Mouse (Mus musculus): ENCODE results near the gene Rpl36a. TPM values are rescaled to one million over a fixed set of nuclear protein-coding genes. Genes with fewer than 3 reads are reported as not detected.

Rpl36a gene
- polyA plus RNA-seq, 1 experiment from 2014 or later = 228 TPM

Other genes starting within 250 kb of the Rpl36a start
- 17.1 and 17.4 TPM in 2 replicates for gene Drp2, start 181.1 kb upstream of the Rpl36a start, polyA plus RNA-seq (2015; fragmentation: Nextera tagmentation; extraction: Ambion mirVana)
- not detected in 2 replicates for gene Taf7l, start 109.2 kb upstream of the Rpl36a start, polyA plus RNA-seq (2015; fragmentation: Nextera tagmentation; extraction: Ambion mirVana)
- 48.6 and 51.6 TPM in 2 replicates for gene Timm8a1, start 43.8 kb upstream of the Rpl36a start, polyA plus RNA-seq (2015; fragmentation: Nextera tagmentation; extraction: Ambion mirVana)
- 0.94 and 1.0 TPM in 2 replicates for gene Btk, start 2.1 kb upstream of the Rpl36a start, polyA plus RNA-seq (2015; fragmentation: Nextera tagmentation; extraction: Ambion mirVana)
- gene Gla, start 15.5 kb downstream of the Rpl36a start, polyA plus RNA-seq (2015; fragmentation: Nextera tagmentation; extraction: Ambion mirVana) = 3.4 and 4.2 TPM in 2 replicates
- gene Hnrnph2, start 15.5 kb downstream of the Rpl36a start, polyA plus RNA-seq (2015; fragmentation: Nextera tagmentation; extraction: Ambion mirVana) = 154 and 171 TPM in 2 replicates
- 5.6 and 5.7 TPM in 2 replicates for gene Armcx4, start 100.9 kb downstream of the Rpl36a start, polyA plus RNA-seq (2015; fragmentation: Nextera tagmentation; extraction: Ambion mirVana)
- gene Armcx1, start 132.3 kb downstream of the Rpl36a start, polyA plus RNA-seq (2015; fragmentation: Nextera tagmentation; extraction: Ambion mirVana) = 88.0 and 88.5 TPM in 2 replicates
- gene Armcx6, start 165.8 kb downstream of the Rpl36a start, polyA plus RNA-seq (2015; fragmentation: Nextera tagmentation; extraction: Ambion mirVana) = 32.5 and 33.8 TPM in 2 replicates
- 73.3 and 80.0 TPM in 2 replicates for gene Armcx3, start 170.9 kb downstream of the Rpl36a start, polyA plus RNA-seq (2015; fragmentation: Nextera tagmentation; extraction: Ambion mirVana)
- 86.3 and 87.0 TPM in 2 replicates for gene Armcx2, start 223.6 kb downstream of the Rpl36a start, polyA plus RNA-seq (2015; fragmentation: Nextera tagmentation; extraction: Ambion mirVana)